Mouse (Mus musculus) lung, embryonic 15.5 days (tissue): ENCODE measurements around the gene Mad1l1. TPM values are rescaled to one million over a fixed set of nuclear protein-coding genes. Genes with fewer than 3 reads are reported as not detected.

Experiments used
- ATAC-seq: fragments of 200-750 bp; cut with Nextera tagmentation; 2 replicates; pipeline ENCODE4 v1.8.0; 2017; ENCODE audit warnings: moderate number of reproducible peaks, borderline replicate concordance; ENCODE audit not compliant: low FRiP score, low TSS enrichment; ENCODE audit errors: extremely low read depth
- H3K27ac ChIP-seq: fragments of 300-500 bp; sonication (generic); 2 replicates; pipeline ENCODE4 v1.5.1; 2015; ENCODE audit warnings: moderate library complexity, mild to moderate bottlenecking, inconsistent platforms
- H3K27me3 ChIP-seq: fragments of 300-500 bp; sonication (generic); 2 replicates; pipeline ENCODE4 v1.6.1; 2015; ENCODE audit warnings: inconsistent platforms
- H3K36me3 ChIP-seq: fragments of 300-500 bp; sonication (generic); 2 replicates; pipeline ENCODE4 v1.6.1; 2015; ENCODE audit warnings: inconsistent platforms
- H3K4me1 ChIP-seq: fragments of 300-500 bp; sonication (generic); 2 replicates; pipeline ENCODE4 v1.6.1; 2015; ENCODE audit warnings: inconsistent platforms
- H3K4me2 ChIP-seq: fragments of 300-500 bp; sonication (generic); 2 replicates; pipeline ENCODE4 v1.6.1; 2015; ENCODE audit warnings: inconsistent platforms, mild to moderate bottlenecking, moderate library complexity
- H3K4me3 ChIP-seq: fragments of 300-500 bp; sonication (generic); 2 replicates; pipeline ENCODE4 v1.5.1; 2015; ENCODE audit warnings: mild to moderate bottlenecking, inconsistent platforms
- H3K9ac ChIP-seq: fragments of 300-500 bp; sonication (generic); 2 replicates; pipeline ENCODE4 v1.6.1; 2015; ENCODE audit warnings: inconsistent platforms
- H3K9me3 ChIP-seq: fragments of 300-500 bp; sonication (generic); 2 replicates; pipeline ENCODE4 v1.6.1; 2016; ENCODE audit warnings: inconsistent platforms
- WGBS: fragments of 180-500 bp; shearing (Covaris S2); methylation state at CpG from one replicate; pipeline ENCODE4 v1.1.7; 2015; 5-methylcytosine and 5-hydroxymethylcytosine counted together
- polyA plus RNA-seq: library from polyadenylated mRNA; unstranded; fragments of >200 nt; fragmentation: Nextera tagmentation; extraction: Ambion mirVana; gene quantifications from 2 replicates; pipeline ENCODE4 v1.2.1, GENCODE M21; 2015

Mad1l1 gene
- polyA plus RNA-seq, 1 experiment from 2014 or later = 61.3 TPM

GRCm38 (mm10) chr5:140226871-140227270 is 94.5 kb downstream of the Mad1l1 start:
- Histone ChIP-seq H3K9ac (no peak overlapping the region), H3K36me3 (no peaks in the 10 kb centered on the region), H3K4me2 (no peak overlapping the region), H3K4me1 (no peaks in the 10 kb centered on the region), H3K9me3 (no peaks in the 10 kb centered on the region), H3K27me3 (no peaks in the 10 kb centered on the region), H3K4me3 (no peak overlapping the region), H3K27ac (no peak overlapping the region)
- ATAC-seq = no peak
- WGBS = 80% methylated on average over 3 of the region's 3 CpGs

- Histone ChIP-seq H3K9ac (no peak overlapping the region), H3K4me1 (no peaks in the 10 kb centered on the region), H3K4me3 (no peak overlapping the region), H3K27me3 (no peaks in the 10 kb centered on the region), H3K4me2 (no peak overlapping the region), H3K27ac (no peak overlapping the region), H3K36me3 (no peaks in the 10 kb centered on the region), H3K9me3 (no peaks in the 10 kb centered on the region)
- no peak for ATAC-seq
- 69% methylated on average over 2 of the region's 2 CpGs for WGBS
Observed at GRCm38 (mm10) chr5:140225881-140226280, 95.5 kb downstream of the Mad1l1 start.

GRCm38 (mm10) chr5:140225103-140225502 is 96.2 kb downstream of the Mad1l1 start:
- Histone ChIP-seq H3K9me3 (no peaks in the 10 kb centered on the region), H3K27me3 (no peaks in the 10 kb centered on the region), H3K27ac (no peak overlapping the region), H3K4me2 (no peak overlapping the region), H3K4me3 (no peak overlapping the region), H3K36me3 (no peaks in the 10 kb centered on the region), H3K4me1 (no peaks in the 10 kb centered on the region), H3K9ac (no peak overlapping the region)
- 77% methylated on average over 2 of the region's 2 CpGs for WGBS
- no peak for ATAC-seq

DNA sequence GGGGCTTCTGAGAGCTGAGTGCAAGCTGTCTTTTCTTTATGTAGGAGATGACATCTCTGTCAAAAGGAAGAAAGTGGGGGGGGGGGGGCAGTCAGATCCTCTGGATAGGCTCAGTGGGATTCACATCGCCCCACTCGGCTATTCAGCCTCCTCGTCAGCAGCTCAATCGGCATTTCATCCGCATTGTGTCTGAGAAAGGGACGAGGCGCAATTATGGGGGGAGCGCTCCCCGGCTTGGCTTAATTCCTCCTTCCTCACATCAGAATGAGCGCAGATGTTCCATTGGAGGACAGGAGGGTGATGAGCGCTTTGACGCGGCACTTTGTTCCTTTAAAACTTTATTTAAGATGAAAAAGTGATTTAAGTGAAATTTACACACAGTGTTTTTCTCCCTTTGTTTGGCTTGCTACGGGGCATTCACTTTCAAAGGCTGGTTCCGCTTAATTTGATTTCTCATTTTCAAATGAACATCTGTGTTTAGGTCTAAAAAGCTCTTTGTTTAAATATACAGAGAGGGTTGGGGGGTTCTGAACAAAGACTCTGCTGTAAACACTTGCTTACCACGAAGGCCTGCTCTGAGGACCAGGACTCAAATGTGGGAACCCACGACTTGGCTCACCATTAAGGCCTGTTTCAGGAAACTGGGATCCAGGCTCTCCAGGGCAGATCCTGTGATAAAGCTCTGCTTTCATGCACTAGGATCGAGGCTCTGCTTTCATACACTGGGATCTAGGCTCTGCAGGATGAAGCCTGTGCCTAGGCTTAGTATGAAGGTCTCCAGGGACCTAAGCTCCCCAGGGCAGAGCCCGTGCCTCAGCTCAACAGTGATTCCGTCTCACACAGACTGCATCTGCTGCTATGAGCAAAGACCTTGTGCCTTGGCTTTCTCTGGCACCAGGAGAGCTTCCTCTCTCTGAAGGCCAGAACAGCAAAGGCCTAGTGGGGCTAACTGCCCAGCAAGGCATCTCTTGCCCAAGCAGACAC is 98.0 kb downstream of the Mad1l1 start:
- Histone ChIP-seq H3K9ac (no peak overlapping the region), H3K4me2 (no peak overlapping the region), H3K4me3 (no peak overlapping the region), H3K36me3 (no peaks in the 10 kb centered on the region), H3K9me3 (no peaks in the 10 kb centered on the region), H3K27me3 (no peaks in the 10 kb centered on the region), H3K4me1 (no peaks in the 10 kb centered on the region), H3K27ac (no peak overlapping the region)
- 82% methylated on average over 20 of the region's 20 CpGs for WGBS
- ATAC-seq = no peak

GRCm38 (mm10) chr5:140221016-140221650 is 100.2 kb downstream of the Mad1l1 start:
- Histone ChIP-seq H3K27me3 (no peaks in the 10 kb centered on the region), H3K4me1 (no peaks in the 10 kb centered on the region), H3K4me3 (no peak overlapping the region), H3K27ac (no peak overlapping the region), H3K9me3 (no peaks in the 10 kb centered on the region), H3K4me2 (no peak overlapping the region), H3K9ac (no peak overlapping the region), H3K36me3 (no peaks in the 10 kb centered on the region)
- 75% methylated on average over 3 of the region's 3 CpGs for WGBS
- no peak for ATAC-seq

DNA sequence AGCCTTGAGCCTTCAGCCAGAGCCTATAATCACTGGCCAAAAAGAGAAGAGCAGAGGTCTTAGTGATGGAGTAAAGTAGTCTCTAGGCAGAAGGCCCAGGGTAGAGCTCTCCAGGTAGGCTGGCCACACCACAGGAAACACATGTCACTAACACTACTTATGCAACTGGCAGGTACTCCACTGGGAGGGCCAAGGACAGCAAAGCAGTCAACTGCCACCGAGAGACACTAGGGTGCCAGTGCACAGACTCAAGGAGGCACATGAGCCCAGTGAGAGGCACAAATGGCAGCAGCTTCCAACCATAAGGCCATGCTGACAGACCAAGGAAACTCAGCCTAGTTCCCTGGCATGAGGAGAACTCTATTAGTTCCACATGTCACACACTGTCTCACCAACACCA is 102.1 kb downstream of the Mad1l1 start:
- Histone ChIP-seq H3K4me3 (no peak overlapping the region), H3K27ac (no peak overlapping the region), H3K36me3 (no peaks in the 10 kb centered on the region), H3K4me1 (no peaks in the 10 kb centered on the region), H3K4me2 (no peak overlapping the region), H3K27me3 (no peaks in the 10 kb centered on the region), H3K9me3 (no peaks in the 10 kb centered on the region), H3K9ac (no peak overlapping the region)
- 76% methylated on average over 1 of the region's 1 CpGs for WGBS
- ATAC-seq = no peak

- H3K9ac ChIP-seq = no peak overlapping the region
- H3K4me3 ChIP-seq = no peak overlapping the region
- no peaks in the 10 kb centered on the region for H3K9me3 ChIP-seq
- no peak overlapping the region for H3K4me2 ChIP-seq
- no peak for ATAC-seq
- 26% methylated on average over 2 of the region's 2 CpGs for WGBS
- no peaks in the 10 kb centered on the region for H3K4me1 ChIP-seq
- H3K36me3 ChIP-seq = no peaks in the 10 kb centered on the region
- no peaks in the 10 kb centered on the region for H3K27me3 ChIP-seq
- H3K27ac ChIP-seq = no peak overlapping the region
Observed at GRCm38 (mm10) chr5:140217900-140218299, 103.5 kb downstream of the Mad1l1 start.

DNA sequence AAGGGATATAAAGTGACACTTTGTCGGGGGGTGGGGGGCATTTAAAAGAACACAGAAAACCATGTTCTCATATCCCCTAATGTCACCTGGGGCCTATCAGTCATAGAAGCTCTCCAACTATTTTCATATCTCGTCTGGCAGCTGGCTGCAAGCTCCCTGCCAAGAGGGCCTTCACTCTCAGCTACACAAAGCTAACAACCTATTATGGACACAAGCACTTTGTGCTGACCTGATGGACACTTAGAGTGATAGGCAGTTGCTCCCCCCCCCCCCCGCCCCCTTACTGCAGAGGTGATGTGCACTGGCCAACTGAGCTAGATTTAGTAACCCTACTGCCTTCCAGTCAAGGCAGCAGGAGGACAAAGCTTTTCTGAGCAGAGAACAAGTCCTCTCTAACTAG is 104.3 kb downstream of the Mad1l1 start:
- no peak for ATAC-seq
- Histone ChIP-seq H3K9me3 (no peaks in the 10 kb centered on the region), H3K4me1 (no peaks in the 10 kb centered on the region), H3K4me3 (no peak overlapping the region), H3K27me3 (no peaks in the 10 kb centered on the region), H3K9ac (no peak overlapping the region), H3K4me2 (no peak overlapping the region), H3K27ac (no peak overlapping the region), H3K36me3 (no peaks in the 10 kb centered on the region)
- 63% methylated on average over 2 of the region's 3 CpGs for whole genome bisulfite sequencing

GRCm38 (mm10) chr5:140215471-140216087 is 105.8 kb downstream of the Mad1l1 start:
- H3K9ac ChIP-seq = no peak overlapping the region
- no peaks in the 10 kb centered on the region for H3K36me3 ChIP-seq
- no peak overlapping the region for H3K27ac ChIP-seq
- no peak overlapping the region for H3K4me3 ChIP-seq
- no peak overlapping the region for H3K4me2 ChIP-seq
- 56% methylated on average over 4 of the region's 4 CpGs for WGBS
- no peaks in the 10 kb centered on the region for H3K9me3 ChIP-seq
- no peak for ATAC-seq
- no peaks in the 10 kb centered on the region for H3K27me3 ChIP-seq
- no peaks in the 10 kb centered on the region for H3K4me1 ChIP-seq

GRCm38 (mm10) chr5:140213001-140213400 is 108.4 kb downstream of the Mad1l1 start:
- 75% methylated on average over 4 of the region's 4 CpGs for WGBS
- no peak overlapping the region for H3K27ac ChIP-seq
- no peak for ATAC-seq
- H3K9me3 ChIP-seq = no peaks in the 10 kb centered on the region
- H3K27me3 ChIP-seq = no peaks in the 10 kb centered on the region
- H3K4me2 ChIP-seq = no peak overlapping the region
- H3K36me3 ChIP-seq = no peaks in the 10 kb centered on the region
- no peak overlapping the region for H3K4me3 ChIP-seq
- peaks cover 15% of the 10 kb centered on the region for H3K4me1 ChIP-seq
- H3K9ac ChIP-seq = no peak overlapping the region

GRCm38 (mm10) chr5:140210417-140211184 is 110.8 kb downstream of the Mad1l1 start:
- Histone ChIP-seq H3K36me3 (no peaks in the 10 kb centered on the region), H3K4me3 (no peak overlapping the region), H3K27me3 (no peaks in the 10 kb centered on the region), H3K27ac (no peak overlapping the region), H3K9me3 (no peaks in the 10 kb centered on the region), H3K4me1 (peaks cover 23% of the 10 kb centered on the region), H3K4me2 (no peak overlapping the region), H3K9ac (no peak overlapping the region)
- no peak for ATAC-seq
- 65% methylated on average over 6 of the region's 6 CpGs for WGBS
